Mouse (Mus musculus): Measurements from ENCODE around the gene Ier3.
A peak's percentile ranks its signal among the peaks of the same experiment; 100 is the strongest.

DNA sequence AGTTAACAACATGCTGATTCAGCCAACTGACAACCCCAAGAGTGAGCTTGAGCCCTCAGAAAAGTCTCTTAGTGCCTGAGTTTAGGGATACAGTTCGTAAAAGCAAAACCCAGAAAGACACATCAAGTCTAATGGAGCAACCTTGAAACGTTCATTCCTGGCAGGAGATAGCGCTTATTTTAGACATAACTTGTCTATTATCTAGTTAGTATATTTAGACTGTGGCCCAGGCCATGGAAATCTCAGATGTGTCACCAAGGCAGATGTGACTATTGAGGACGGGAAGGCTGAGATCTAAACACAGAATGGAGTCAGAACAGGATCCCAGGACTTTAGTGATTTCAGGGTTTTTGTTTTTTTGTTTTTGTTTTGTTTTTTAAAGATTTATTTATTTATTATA is 36.3 kb upstream of the Ier3 start:
- 0 out of 2 replicates have a peak, but pooled peaks have one; percentile 31 for TF ChIP-seq POLR2A (IDR thresholded peaks at IDR 0.05; ENCODE audit: insufficient read depth, low read depth, low read length)
- no peak for TF ChIP-seq CTCF (IDR thresholded peaks at IDR 0.05)
- no peak for TF ChIP-seq EP300 (IDR thresholded peaks at IDR 0.05; ENCODE audit: insufficient read depth, low read depth, low read length)

All from heart, adult 2 months (tissue).